Mouse (Mus musculus) cortical plate, adult 2 months (tissue): ENCODE results near the gene Atp5g1.

ENCODE experiments used
- CTCF ChIP-seq: fragments of 200-500 bp; IDR thresholded peaks from 2 replicates; pipeline ENCODE4 v1.5.1; 2011; ENCODE audit warnings: mild to moderate bottlenecking, control low read depth, low read length; ENCODE audit not compliant: insufficient read depth; ENCODE audit errors: extremely low read depth
- POLR2A ChIP-seq: fragments of 200-500 bp; IDR thresholded peaks from 2 replicates; pipeline ENCODE4 v1.6.1; 2011; ENCODE audit warnings: mild to moderate bottlenecking, low read length, control low read depth; ENCODE audit not compliant: insufficient read depth; ENCODE audit errors: extremely low read depth

DNA sequence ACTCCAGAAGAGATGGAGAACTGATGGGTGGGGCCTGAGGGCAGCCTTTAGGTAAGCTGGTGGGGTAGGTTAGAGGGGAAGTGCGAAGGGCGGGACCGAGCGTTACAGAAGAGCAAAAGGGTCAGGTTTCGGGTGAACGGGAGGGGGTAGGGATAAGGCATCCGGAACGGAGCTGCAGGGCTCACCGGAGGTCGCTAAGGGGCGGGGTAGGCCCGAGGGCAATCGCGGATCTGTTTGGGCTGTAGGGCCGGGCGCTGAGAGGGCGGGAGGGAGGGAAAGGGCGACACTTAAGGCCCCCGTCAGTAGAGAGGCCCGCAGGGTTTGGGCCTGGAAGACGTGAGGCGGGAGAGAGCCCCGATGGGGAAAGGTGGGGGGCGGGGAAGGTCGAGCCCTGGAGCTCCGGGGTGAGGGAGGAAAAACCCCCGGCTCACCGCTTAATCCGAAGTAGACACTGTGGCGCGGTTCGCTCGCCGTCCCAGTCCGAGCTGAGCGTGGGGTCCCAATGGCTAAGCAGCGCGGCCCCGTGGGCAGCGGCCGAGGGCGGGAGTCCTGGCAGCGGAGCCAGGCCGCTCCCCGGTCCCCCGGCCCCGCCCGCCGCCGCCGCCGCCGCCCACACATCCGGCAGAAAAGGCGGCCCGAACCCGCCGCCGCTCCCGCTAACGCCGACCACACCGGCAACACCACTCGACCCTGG is 10.8 kb downstream of the Atp5g1 start:
- TF ChIP-seq CTCF (no peak), POLR2A (no peak)
